Mouse (Mus musculus): ENCODE measurements at regions not wholly inside any gene's neighbourhood (a gene's known extent, or its start where the extent isn't known, plus 50 kb on each side); places are given as distances from the start of the nearest gene placed in this dataset.
A peak's percentile ranks its signal among the peaks of the same experiment; 100 is the strongest.

- no peak for DNase-seq
Observed at GRCm38 (mm10) chr6:84514623-84515022, 79.1 kb downstream of the Cyp26b1 start.

GRCm38 (mm10) chr6:84508598-84508997, 85.1 kb downstream of the Cyp26b1 start:
- DNase-seq: no peak

- DNase-seq: no peak
Observed at GRCm38 (mm10) chr6:84506675-84507074, 87.0 kb downstream of the Cyp26b1 start.

- DNase-seq: no peak
Observed at GRCm38 (mm10) chr6:84500255-84500886, 93.3 kb downstream of the Cyp26b1 start.

GRCm38 (mm10) chr6:84498076-84498475, 95.6 kb downstream of the Cyp26b1 start:
- DNase-seq: no peak

GRCm38 (mm10) chr6:84493676-84494075, 100.0 kb downstream of the Cyp26b1 start:
- DNase-seq: no peak

- no peak for DNase-seq
Observed at GRCm38 (mm10) chr6:84493169-84493568, 100.5 kb downstream of the Cyp26b1 start.

GRCm38 (mm10) chr6:84492594-84492993, 101.1 kb downstream of the Cyp26b1 start:
- DNase-seq: no peak

- DNase-seq: no peak
Observed at GRCm38 (mm10) chr6:84491106-84491505, 102.6 kb downstream of the Cyp26b1 start.

- no peak for DNase-seq
Observed at GRCm38 (mm10) chr6:84481205-84481604, 112.5 kb downstream of the Cyp26b1 start.

GRCm38 (mm10) chr6:84477072-84477471, 116.6 kb downstream of the Cyp26b1 start:
- DNase-seq: no peak

GRCm38 (mm10) chr6:84476466-84476865, 117.2 kb downstream of the Cyp26b1 start:
- no peak for DNase-seq

GRCm38 (mm10) chr6:84474835-84475234, 118.9 kb downstream of the Cyp26b1 start:
- no peak for DNase-seq

- no peak for DNase-seq
Observed at GRCm38 (mm10) chr6:84473171-84473570, 120.5 kb downstream of the Cyp26b1 start.

GRCm38 (mm10) chr6:84472287-84472686, 121.4 kb downstream of the Cyp26b1 start:
- DNase-seq: no peak

- DNase-seq: no peak
Observed at GRCm38 (mm10) chr6:84467319-84467718, 126.4 kb downstream of the Cyp26b1 start.

GRCm38 (mm10) chr6:84466223-84466622, 127.5 kb downstream of the Cyp26b1 start:
- peak; percentile 54 for DNase-seq

- DNase-seq: no peak
Observed at GRCm38 (mm10) chr6:84465596-84465995, 128.1 kb downstream of the Cyp26b1 start.

GRCm38 (mm10) chr6:84463592-84464367, 129.9 kb downstream of the Cyp26b1 start:
- DNase-seq: no peak

- no peak for DNase-seq
Observed at GRCm38 (mm10) chr6:84456803-84457202, 136.9 kb downstream of the Cyp26b1 start.

GRCm38 (mm10) chr6:84445093-84445492, 148.6 kb downstream of the Cyp26b1 start:
- peak; percentile 56 for DNase-seq

GRCm38 (mm10) chr6:84442667-84443066, 151.0 kb downstream of the Cyp26b1 start:
- DNase-seq: peak; percentile 53

GRCm38 (mm10) chr6:84441721-84442480, 151.8 kb downstream of the Cyp26b1 start:
- DNase-seq: no peak

GRCm38 (mm10) chr6:84436716-84437115, 157.0 kb downstream of the Cyp26b1 start:
- DNase-seq: no peak

Measured in right cerebral cortex, adult 18-20 months (tissue).